Mouse (Mus musculus): ENCODE data around the gene Atraid. TPM values are rescaled to one million over a fixed set of nuclear protein-coding genes. Genes with fewer than 3 reads are reported as not detected.

The Atraid gene
- total RNA-seq, 1 experiment, result 53.7 TPM

GRCm38 (mm10) chr5:31087131-31087530, 39.0 kb downstream of the Atraid start:
- in situ Hi-C loops (cut with MboI; ENCODE audit: low sequenced_read_pairs in 2 of 2, unreplicated experiment in 2 of 2), result no loop called here
- Histone ChIP-seq H3K36me3 (ENCODE audit: control insufficient read depth, insufficient read depth, low read length, poor library complexity, severe bottlenecking) (no peaks in the 10 kb centered on the region), H3K9me3 (ENCODE audit: control insufficient read depth, insufficient read depth, low read depth, low read length) (no peaks in the 10 kb centered on the region), H3K9ac (ENCODE audit: insufficient read depth, low read depth, low read length, poor library complexity, severe bottlenecking) (no peak overlapping the region), H3K27ac (ENCODE audit: insufficient read depth, low read depth, low read length, poor library complexity, severe bottlenecking) (no peak overlapping the region), H3K4me3 (ENCODE audit: insufficient read depth in 1 of 2, low read depth in 1 of 2, low read length in 2 of 2, poor library complexity in 1 of 2, severe bottlenecking in 1 of 2) (no peak overlapping the region), H3K4me1 (ENCODE audit: control insufficient read depth in 2 of 2, insufficient read depth in 2 of 2, low read length in 2 of 2, poor library complexity in 1 of 2) (peaks cover 0 to 2% of the 10 kb centered on the region in 2 experiments; a peak in 1 of 4 replicates)
- no peak for TF ChIP-seq CHD2 (IDR thresholded peaks at IDR 0.05; ENCODE audit: low read depth, low read length)
- TF ChIP-seq ZC3H11A (IDR thresholded peaks at IDR 0.05; ENCODE audit: borderline replicate concordance, low read depth, low read length), result no peak
- no peak for TF ChIP-seq ZNF384 (IDR thresholded peaks at IDR 0.05; ENCODE audit: low read depth, low read length)
- TF ChIP-seq MAFK (IDR thresholded peaks at IDR 0.05; ENCODE audit: insufficient read depth, low read depth, low read length), result no peak
- TF ChIP-seq HCFC1 (IDR thresholded peaks at IDR 0.05; ENCODE audit: borderline replicate concordance, insufficient read depth, low read length), result no peak
- no peak for DNase-seq (ENCODE audit: low read depth, low spot score)

GRCm38 (mm10) chr5:31092231-31092975, 44.3 kb downstream of the Atraid start:
- peak overlapping the region; percentile 61 for H3K9ac ChIP-seq (ENCODE audit: insufficient read depth, low read depth, low read length, poor library complexity, severe bottlenecking)
- no peak for DNase-seq (ENCODE audit: low read depth, low spot score)
- no peak for TF ChIP-seq ZNF384 (IDR thresholded peaks at IDR 0.05; ENCODE audit: low read depth, low read length)
- no peak for TF ChIP-seq MAFK (IDR thresholded peaks at IDR 0.05; ENCODE audit: insufficient read depth, low read depth, low read length)
- no peak for TF ChIP-seq ZC3H11A (IDR thresholded peaks at IDR 0.05; ENCODE audit: borderline replicate concordance, low read depth, low read length)
- TF ChIP-seq CHD2 (IDR thresholded peaks at IDR 0.05; ENCODE audit: low read depth, low read length), result no peak
- no peak for TF ChIP-seq HCFC1 (IDR thresholded peaks at IDR 0.05; ENCODE audit: borderline replicate concordance, insufficient read depth, low read length)
- no peak overlapping the region for H3K27ac ChIP-seq (ENCODE audit: insufficient read depth, low read depth, low read length, poor library complexity, severe bottlenecking)
- in situ Hi-C loops (cut with MboI; ENCODE audit: low sequenced_read_pairs in 2 of 2, unreplicated experiment in 2 of 2), result no loop called here
- H3K4me1 ChIP-seq (ENCODE audit: control insufficient read depth in 2 of 2, insufficient read depth in 2 of 2, low read length in 2 of 2, poor library complexity in 1 of 2), result peaks cover 2 to 8% of the 10 kb centered on the region in 2 experiments; a peak in 2 of 4 replicates
- H3K9me3 ChIP-seq (ENCODE audit: control insufficient read depth, insufficient read depth, low read depth, low read length), result no peaks in the 10 kb centered on the region
- no peaks in the 10 kb centered on the region for H3K36me3 ChIP-seq (ENCODE audit: control insufficient read depth, insufficient read depth, low read length, poor library complexity, severe bottlenecking)
- H3K4me3 ChIP-seq (ENCODE audit: insufficient read depth in 1 of 2, low read depth in 1 of 2, low read length in 2 of 2, poor library complexity in 1 of 2, severe bottlenecking in 1 of 2), result peak overlapping the region; percentile 71 to 92

DNA sequence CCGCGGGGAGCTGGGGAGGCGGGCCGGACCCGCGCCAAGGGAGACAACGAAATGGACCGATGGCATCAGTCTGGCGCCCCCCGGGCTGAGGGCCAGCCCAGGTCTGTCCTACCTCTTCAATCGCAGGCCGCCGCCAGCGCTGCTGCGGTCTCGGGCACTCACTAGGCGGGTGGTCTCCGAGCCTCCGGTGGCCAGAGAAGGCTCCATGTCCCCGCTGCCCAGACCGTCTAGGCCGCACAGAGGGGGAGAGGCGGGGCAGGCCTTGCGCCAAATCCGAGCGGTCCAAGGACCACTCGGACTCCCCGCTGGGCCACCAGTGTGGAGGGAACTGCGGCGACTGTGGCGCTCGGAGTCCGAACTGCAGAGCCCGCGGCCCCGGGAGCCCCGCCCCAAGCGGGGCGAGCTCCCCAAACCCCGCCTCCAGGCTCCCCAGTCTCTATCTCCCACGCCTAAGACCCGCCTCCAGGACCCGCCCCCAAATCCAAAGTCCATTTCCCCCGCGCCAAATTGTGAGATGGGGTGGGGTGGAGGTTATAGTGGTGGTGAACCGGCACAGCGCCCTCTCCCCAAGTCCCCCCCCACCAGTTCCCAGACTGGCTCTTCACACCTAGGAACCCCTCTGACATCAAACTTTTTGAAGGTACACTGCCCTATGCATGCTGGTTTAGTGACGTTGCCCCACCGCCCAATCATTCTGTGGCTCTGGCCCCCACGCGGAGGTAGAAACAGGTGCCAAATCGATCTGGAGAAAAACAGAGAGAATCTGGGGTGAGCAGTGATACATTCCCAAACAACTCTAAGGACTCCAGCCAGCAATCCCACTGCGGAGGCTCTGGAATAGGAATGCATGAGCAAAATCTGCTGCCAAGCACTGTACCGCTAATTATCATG, 45.3 kb downstream of the Atraid start:
- Histone ChIP-seq H3K36me3 (ENCODE audit: control insufficient read depth, insufficient read depth, low read length, poor library complexity, severe bottlenecking) (no peaks in the 10 kb centered on the region), H3K27ac (ENCODE audit: insufficient read depth, low read depth, low read length, poor library complexity, severe bottlenecking) (no peak overlapping the region), H3K9me3 (ENCODE audit: control insufficient read depth, insufficient read depth, low read depth, low read length) (no peaks in the 10 kb centered on the region), H3K4me3 (ENCODE audit: insufficient read depth in 1 of 2, low read depth in 1 of 2, low read length in 2 of 2, poor library complexity in 1 of 2, severe bottlenecking in 1 of 2) (peak overlapping the region; percentile 71 to 92), H3K9ac (ENCODE audit: insufficient read depth, low read depth, low read length, poor library complexity, severe bottlenecking) (peak overlapping the region; percentile 61), H3K4me1 (ENCODE audit: control insufficient read depth in 2 of 2, insufficient read depth in 2 of 2, low read length in 2 of 2, poor library complexity in 1 of 2) (peaks cover 2 to 8% of the 10 kb centered on the region in 2 experiments; a peak in 2 of 4 replicates)
- in situ Hi-C loops (cut with MboI; ENCODE audit: low sequenced_read_pairs in 2 of 2, unreplicated experiment in 2 of 2), result no loop called here
- DNase-seq (ENCODE audit: low read depth, low spot score), result no peak
- TF ChIP-seq ZC3H11A (IDR thresholded peaks at IDR 0.05; ENCODE audit: borderline replicate concordance, low read depth, low read length) (no peak), ZNF384 (IDR thresholded peaks at IDR 0.05; ENCODE audit: low read depth, low read length) (no peak), HCFC1 (IDR thresholded peaks at IDR 0.05; ENCODE audit: borderline replicate concordance, insufficient read depth, low read length) (no peak), MAFK (IDR thresholded peaks at IDR 0.05; ENCODE audit: insufficient read depth, low read depth, low read length) (no peak), CHD2 (IDR thresholded peaks at IDR 0.05; ENCODE audit: low read depth, low read length) (no peak)

DNA sequence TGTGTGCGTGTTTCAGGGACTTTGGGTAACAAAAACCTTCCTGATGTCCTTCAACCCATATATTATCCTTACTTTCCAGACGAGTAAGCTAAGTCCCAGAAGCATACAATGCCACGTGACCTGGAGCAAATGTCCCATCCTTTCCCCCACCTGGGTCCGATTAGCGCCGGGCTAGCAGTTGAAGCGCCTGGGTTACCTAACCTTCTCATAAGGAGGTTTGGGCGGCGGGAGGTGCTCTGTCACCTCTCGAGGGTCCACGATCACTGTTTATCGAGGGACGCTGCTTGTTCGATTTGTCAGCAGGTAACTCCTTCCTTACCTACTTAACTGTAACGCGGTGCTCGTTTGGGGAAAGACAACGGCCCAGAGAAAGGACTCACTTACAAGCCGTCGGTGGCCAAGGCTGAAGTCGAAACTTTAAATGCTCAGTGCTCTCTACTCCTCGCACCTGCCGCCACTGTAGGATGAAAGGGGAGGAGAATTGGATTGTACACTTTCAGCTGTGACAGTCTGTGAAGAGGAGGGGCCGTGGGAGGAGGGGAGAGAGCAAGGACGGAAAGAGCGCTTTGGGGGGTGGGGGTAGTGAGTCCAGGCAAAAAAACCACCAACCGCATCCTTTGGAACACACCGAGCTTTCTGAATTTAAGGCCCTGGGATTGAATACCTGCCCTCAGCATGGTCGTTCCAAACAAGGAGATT, 46.1 kb downstream of the Atraid start:
- H3K4me1 ChIP-seq (ENCODE audit: control insufficient read depth in 2 of 2, insufficient read depth in 2 of 2, low read length in 2 of 2, poor library complexity in 1 of 2), result peaks cover 2 to 6% of the 10 kb centered on the region in 2 experiments; a peak in 2 of 4 replicates
- H3K9me3 ChIP-seq (ENCODE audit: control insufficient read depth, insufficient read depth, low read depth, low read length), result no peaks in the 10 kb centered on the region
- H3K4me3 ChIP-seq (ENCODE audit: insufficient read depth in 1 of 2, low read depth in 1 of 2, low read length in 2 of 2, poor library complexity in 1 of 2, severe bottlenecking in 1 of 2), result peak overlapping the region; percentile 71 to 92; a peak in 3 of 4 replicates
- in situ Hi-C loops (cut with MboI; ENCODE audit: low sequenced_read_pairs in 2 of 2, unreplicated experiment in 2 of 2), result no loop called here
- no peak overlapping the region for H3K27ac ChIP-seq (ENCODE audit: insufficient read depth, low read depth, low read length, poor library complexity, severe bottlenecking)
- no peaks in the 10 kb centered on the region for H3K36me3 ChIP-seq (ENCODE audit: control insufficient read depth, insufficient read depth, low read length, poor library complexity, severe bottlenecking)
- no peak for DNase-seq (ENCODE audit: low read depth, low spot score)
- TF ChIP-seq ZNF384 (IDR thresholded peaks at IDR 0.05; ENCODE audit: low read depth, low read length), result no peak
- no peak for TF ChIP-seq MAFK (IDR thresholded peaks at IDR 0.05; ENCODE audit: insufficient read depth, low read depth, low read length)
- no peak for TF ChIP-seq CHD2 (IDR thresholded peaks at IDR 0.05; ENCODE audit: low read depth, low read length)
- TF ChIP-seq HCFC1 (IDR thresholded peaks at IDR 0.05; ENCODE audit: borderline replicate concordance, insufficient read depth, low read length), result no peak
- TF ChIP-seq ZC3H11A (IDR thresholded peaks at IDR 0.05; ENCODE audit: borderline replicate concordance, low read depth, low read length), result no peak
- peak overlapping the region; percentile 36; the same call in 1 of the 2 replicates for H3K9ac ChIP-seq (ENCODE audit: insufficient read depth, low read depth, low read length, poor library complexity, severe bottlenecking)
